8 mouse cellular contexts compared by ENCODE assay signal in genomic region chr13:94172533-94173310, GRCm38 (mm10).
DNase-seq lines count a peak whose midpoint lies in the region; ATAC-seq lines count a peak whose summit lies in the region.

No protein-coding gene starts in this region.

- H3K9me3 ChIP-seq in forebrain, embryonic 13.5 days (replicated peaks): no peaks in the 10 kb centered on the region
- H3K9me3 ChIP-seq in forebrain, embryonic 14.5 days (replicated peaks; ENCODE audit: control insufficient read depth, low read length): no peaks in the 10 kb centered on the region
- no peaks in the 10 kb centered on the region for H3K9me3 ChIP-seq in hindbrain, embryonic 13.5 days

- no peak overlapping the region for H3K9ac ChIP-seq in forebrain, embryonic 13.5 days
- no peak overlapping the region for H3K9ac ChIP-seq in forebrain, embryonic 14.5 days (ENCODE audit: low read length)
- no peak overlapping the region for H3K9ac ChIP-seq in hindbrain, embryonic 13.5 days

- no peaks in the 10 kb centered on the region for H3K36me3 ChIP-seq in forebrain, embryonic 13.5 days (ENCODE audit: poor library complexity, severe bottlenecking)
- H3K36me3 ChIP-seq in forebrain, embryonic 14.5 days (ENCODE audit: control insufficient read depth, insufficient read depth, low read length): no peaks in the 10 kb centered on the region
- H3K36me3 ChIP-seq in hindbrain, embryonic 13.5 days: no peaks in the 10 kb centered on the region

- H3K27ac ChIP-seq in forebrain, embryonic 13.5 days: no peak overlapping the region
- H3K27ac ChIP-seq in forebrain, embryonic 14.5 days (ENCODE audit: low read depth, low read length): no peak overlapping the region
- H3K27ac ChIP-seq in hindbrain, embryonic 13.5 days: no peak overlapping the region

- peaks cover 33% of the 10 kb centered on the region for H3K4me1 ChIP-seq in forebrain, embryonic 13.5 days
- H3K4me1 ChIP-seq in forebrain, embryonic 14.5 days (ENCODE audit: control insufficient read depth, insufficient read depth, low read length): peaks cover 10% of the 10 kb centered on the region
- peaks cover 36% of the 10 kb centered on the region for H3K4me1 ChIP-seq in hindbrain, embryonic 13.5 days (replicated peaks)

- ATAC-seq in forebrain, embryonic 13.5 days: peak; percentile 28; the same call in 1 of the 2 replicates
- no peak for ATAC-seq in forebrain, embryonic 14.5 days
- peak; percentile 19; the same call in 1 of the 2 replicates for ATAC-seq in hindbrain, embryonic 13.5 days (ENCODE audit: low FRiP score)
- peak; percentile 25; the same call in 1 of the 2 replicates for ATAC-seq in megakaryocyte, adult 5-6 weeks (ENCODE audit: poor library complexity, severe bottlenecking)

- WGBS in forebrain, embryonic 13.5 days: 77% methylated on average over 15 of the region's 15 CpGs
- WGBS in forebrain, embryonic 14.5 days: 83% methylated on average over 15 of the region's 15 CpGs
- 76% methylated on average over 15 of the region's 15 CpGs for WGBS in hindbrain, embryonic 13.5 days

- DNase-seq in forebrain, embryonic 14.5 days (ENCODE audit: low spot score): no peak
- peak; percentile 36 for DNase-seq in left cerebral cortex, adult 11 months (ENCODE audit: low spot score)
- DNase-seq in left cerebral cortex, postnatal 4 days: no peak
- DNase-seq in thymus, postnatal 10 days (ENCODE audit: low spot score in 2 of 2): no peak
- no peak for DNase-seq in gastrocnemius, postnatal 25 days

- peaks cover 22% of the 10 kb centered on the region for H3K27me3 ChIP-seq in forebrain, embryonic 13.5 days
- no peaks in the 10 kb centered on the region for H3K27me3 ChIP-seq in forebrain, embryonic 14.5 days (replicated peaks; ENCODE audit: control insufficient read depth, insufficient read depth, low read length)
- peaks cover 43% of the 10 kb centered on the region for H3K27me3 ChIP-seq in hindbrain, embryonic 13.5 days

- no peak overlapping the region; the same call in 1 of the 2 replicates for H3K4me2 ChIP-seq in forebrain, embryonic 13.5 days
- H3K4me2 ChIP-seq in forebrain, embryonic 14.5 days (ENCODE audit: low read length): no peak overlapping the region
- no peak overlapping the region; the same call in 1 of the 2 replicates for H3K4me2 ChIP-seq in hindbrain, embryonic 13.5 days

- intact Hi-C loops in left cerebral cortex, postnatal 4 days (cut with DNase I): no loop called here

- H3K4me3 ChIP-seq in forebrain, embryonic 13.5 days: no peak overlapping the region
- no peak overlapping the region for H3K4me3 ChIP-seq in forebrain, embryonic 14.5 days (ENCODE audit: low read depth, low read length)
- no peak overlapping the region for H3K4me3 ChIP-seq in hindbrain, embryonic 13.5 days
